Comparison of ENCODE assay signal across 30 mouse cellular contexts in the genomic region with DNA sequence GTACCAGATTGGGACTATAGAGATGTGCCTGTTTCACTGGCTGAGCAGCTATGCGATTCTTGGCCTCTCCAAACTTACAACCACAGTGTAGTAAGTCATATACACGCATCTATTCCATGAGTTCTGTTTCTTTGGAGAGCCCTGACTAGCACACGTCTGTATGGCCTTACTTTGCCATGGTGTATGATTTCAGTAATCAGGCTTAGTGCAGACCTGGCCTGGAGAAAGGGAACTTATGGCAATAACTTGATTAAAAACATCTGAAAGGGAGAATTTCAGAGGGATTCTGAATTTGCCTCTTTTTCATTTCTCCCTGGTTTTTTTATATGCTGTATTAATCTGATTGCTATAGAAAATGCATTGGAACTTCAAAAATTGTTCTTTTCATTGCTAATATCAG.
DNase-seq lines count a peak whose midpoint lies in the region; ATAC-seq lines count a peak whose summit lies in the region.
"Had no signal": no experiment of that assay in that cellular context is flagged by ENCODE, and none has a peak within 500 bp of the region (broad histone marks: within the 10 kb centered on the region; RNA-seq: fewer than 3 reads in every experiment).

No protein-coding gene starts in this region.

- no peak overlapping the region for H3K4me3 ChIP-seq in embryonic facial prominence, embryonic 11.5 days (ENCODE audit: low read depth, low read length)
- no peak overlapping the region for H3K4me3 ChIP-seq in embryonic facial prominence, embryonic 10.5 days
- no peak overlapping the region for H3K4me3 ChIP-seq in embryonic facial prominence, embryonic 14.5 days (ENCODE audit: low read depth, low read length)
- H3K4me3 ChIP-seq in limb, embryonic 15.5 days = no peak overlapping the region
- H3K4me3 ChIP-seq: erythroblast, embryonic 14.5 days; forebrain, embryonic 12.5 days; forebrain, embryonic 15.5 days; heart, embryonic 12.5 days; heart, embryonic 15.5 days; hindbrain, embryonic 10.5 days; hindbrain, embryonic 13.5 days had no signal

- H3K9me3 ChIP-seq in embryonic facial prominence, embryonic 11.5 days (replicated peaks; ENCODE audit: control insufficient read depth, low read length) = no peaks in the 10 kb centered on the region
- H3K9me3 ChIP-seq in embryonic facial prominence, embryonic 10.5 days = no peaks in the 10 kb centered on the region
- no peaks in the 10 kb centered on the region for H3K9me3 ChIP-seq in embryonic facial prominence, embryonic 14.5 days (ENCODE audit: control insufficient read depth, low read length)
- H3K9me3 ChIP-seq in limb, embryonic 15.5 days = no peaks in the 10 kb centered on the region
- H3K9me3 ChIP-seq: forebrain, embryonic 12.5 days; forebrain, embryonic 15.5 days; G1E; heart, embryonic 12.5 days; heart, embryonic 15.5 days; hindbrain, embryonic 10.5 days; hindbrain, embryonic 13.5 days had no signal

- H3K27me3 ChIP-seq in embryonic facial prominence, embryonic 11.5 days (ENCODE audit: control insufficient read depth, insufficient read depth, low read length) = no peaks in the 10 kb centered on the region
- no peaks in the 10 kb centered on the region for H3K27me3 ChIP-seq in embryonic facial prominence, embryonic 10.5 days (replicated peaks; ENCODE audit: low read depth, poor library complexity, severe bottlenecking)
- H3K27me3 ChIP-seq in embryonic facial prominence, embryonic 14.5 days (replicated peaks; ENCODE audit: control insufficient read depth, insufficient read depth, low read length) = no peaks in the 10 kb centered on the region
- no peaks in the 10 kb centered on the region for H3K27me3 ChIP-seq in limb, embryonic 15.5 days
- H3K27me3 ChIP-seq: CH12.LX; forebrain, embryonic 12.5 days; forebrain, embryonic 15.5 days; heart, embryonic 12.5 days; heart, embryonic 15.5 days; hindbrain, embryonic 13.5 days had no signal

- no peak overlapping the region for H3K9ac ChIP-seq in embryonic facial prominence, embryonic 11.5 days (replicated peaks; ENCODE audit: low read length)
- H3K9ac ChIP-seq in embryonic facial prominence, embryonic 14.5 days (ENCODE audit: low read depth, low read length) = no peak overlapping the region
- no peak overlapping the region for H3K9ac ChIP-seq in limb, embryonic 15.5 days
- H3K9ac ChIP-seq: forebrain, embryonic 12.5 days; forebrain, embryonic 15.5 days; heart, embryonic 12.5 days; heart, embryonic 15.5 days; hindbrain, embryonic 13.5 days had no signal

- 58% methylated on average over 3 of the region's 3 CpGs for WGBS in embryonic facial prominence, embryonic 11.5 days
- WGBS in embryonic facial prominence, embryonic 10.5 days = 68% methylated on average over 3 of the region's 3 CpGs
- 55% methylated on average over 3 of the region's 3 CpGs for WGBS in embryonic facial prominence, embryonic 14.5 days
- 51% methylated on average over 3 of the region's 3 CpGs for WGBS in limb, embryonic 15.5 days

- no peaks in the 10 kb centered on the region for H3K36me3 ChIP-seq in embryonic facial prominence, embryonic 11.5 days (replicated peaks; ENCODE audit: control insufficient read depth, insufficient read depth, low read depth, low read length)
- H3K36me3 ChIP-seq in embryonic facial prominence, embryonic 10.5 days (replicated peaks) = no peaks in the 10 kb centered on the region
- H3K36me3 ChIP-seq in embryonic facial prominence, embryonic 14.5 days (ENCODE audit: control insufficient read depth, insufficient read depth, low read length) = no peaks in the 10 kb centered on the region
- H3K36me3 ChIP-seq in limb, embryonic 15.5 days = no peaks in the 10 kb centered on the region
- H3K36me3 ChIP-seq: forebrain, embryonic 12.5 days; forebrain, embryonic 15.5 days; G1E; heart, embryonic 12.5 days; heart, embryonic 15.5 days; hindbrain, embryonic 10.5 days; hindbrain, embryonic 13.5 days had no signal

- H3K27ac ChIP-seq in embryonic facial prominence, embryonic 11.5 days (replicated peaks; ENCODE audit: low read depth, low read length) = no peak overlapping the region
- H3K27ac ChIP-seq in embryonic facial prominence, embryonic 10.5 days (replicated peaks) = no peak overlapping the region; the same call in 1 of the 2 replicates
- H3K27ac ChIP-seq in embryonic facial prominence, embryonic 14.5 days (replicated peaks; ENCODE audit: low read depth, low read length) = peak overlapping the region; percentile 52
- peak overlapping the region; percentile 54; the same call in 1 of the 2 replicates for H3K27ac ChIP-seq in limb, embryonic 15.5 days
- H3K27ac ChIP-seq: forebrain, embryonic 12.5 days; forebrain, embryonic 15.5 days; heart, embryonic 15.5 days; hindbrain, embryonic 10.5 days; hindbrain, embryonic 13.5 days; hindbrain, postnatal 0 days had no signal

- no peak overlapping the region for H3K4me2 ChIP-seq in embryonic facial prominence, embryonic 11.5 days (ENCODE audit: low read depth, low read length)
- no peak overlapping the region for H3K4me2 ChIP-seq in embryonic facial prominence, embryonic 14.5 days (ENCODE audit: low read depth, low read length)
- H3K4me2 ChIP-seq in limb, embryonic 15.5 days = no peak overlapping the region
- H3K4me2 ChIP-seq: forebrain, embryonic 12.5 days; forebrain, embryonic 15.5 days; heart, embryonic 12.5 days; heart, embryonic 15.5 days; hindbrain, embryonic 13.5 days had no signal

- ATAC-seq in embryonic facial prominence, embryonic 11.5 days (replicated peaks; ENCODE audit: insufficient number of reproducible peaks, low FRiP score, low TSS enrichment, low read depth) = no peak
- no peak for ATAC-seq in embryonic facial prominence, embryonic 14.5 days (ENCODE audit: low read depth)
- no peak for ATAC-seq in limb, embryonic 15.5 days (ENCODE audit: insufficient number of reproducible peaks, low FRiP score, low TSS enrichment, low read depth)
- ATAC-seq: activated CD4-positive, CD25-positive, alpha-beta regulatory T cell, adult 4 months; forebrain, embryonic 15.5 days; hindbrain, postnatal 0 days; inflammation-experienced regulatory T-cells, adult 6 months had no signal

- peak; percentile 66 for DNase-seq in embryonic facial prominence, embryonic 11.5 days (ENCODE audit: low spot score)
- DNase-seq in embryonic facial prominence, embryonic 10.5 days (ENCODE audit: low spot score) = no peak
- peak; percentile 29 for DNase-seq in NIH3T3 (ENCODE audit: low read depth)
- peak; percentile 57 for DNase-seq in embryonic facial prominence, embryonic 14.5 days (ENCODE audit: low spot score)
- DNase-seq in lung, postnatal 36 days = no peak
- no peak for DNase-seq in urinary bladder, postnatal 14 days (ENCODE audit: low spot score)
- DNase-seq: adrenal gland, adult 8-10 months; adrenal gland, postnatal 25 days; cerebellum, adult 11-12 months; cerebellum, adult 8-10 months; cerebellum, postnatal 10 days; cerebellum, postnatal 36 days; embryo, embryonic 11 days; gastrocnemius, postnatal 25 days; heart, adult 18-20 months; heart, postnatal 10 days; heart, postnatal 36 days had no signal

- H3K4me1 ChIP-seq in embryonic facial prominence, embryonic 11.5 days (ENCODE audit: control insufficient read depth, insufficient read depth, low read length) = no peaks in the 10 kb centered on the region; the same call in 1 of the 2 replicates
- peaks cover 43% of the 10 kb centered on the region for H3K4me1 ChIP-seq in embryonic facial prominence, embryonic 10.5 days
- H3K4me1 ChIP-seq in embryonic facial prominence, embryonic 14.5 days (ENCODE audit: control insufficient read depth, insufficient read depth, low read length) = peaks cover 37% of the 10 kb centered on the region
- H3K4me1 ChIP-seq in limb, embryonic 15.5 days = peaks cover 28% of the 10 kb centered on the region

Comparison
In these comparisons a context has a peak if more than half of its experiments do, and no peak if none do; other contexts are left out.
1. DNase-seq: peak in embryonic facial prominence, embryonic 11.5 days (single experiment), NIH3T3 (single experiment) and embryonic facial prominence, embryonic 14.5 days (single experiment); none in embryonic facial prominence, embryonic 10.5 days (single experiment), lung, postnatal 36 days (single experiment) and urinary bladder, postnatal 14 days (single experiment).
2. H3K27ac ChIP-seq: peak in embryonic facial prominence, embryonic 14.5 days (single experiment) and limb, embryonic 15.5 days (single experiment); none in embryonic facial prominence, embryonic 11.5 days (single experiment) and embryonic facial prominence, embryonic 10.5 days (single experiment).